Mouse (Mus musculus): Measurements from ENCODE around the gene Kbtbd2. TPM values are rescaled to one million over a fixed set of nuclear protein-coding genes. Genes with fewer than 3 reads are reported as not detected.

Kbtbd2 gene
- polyA plus RNA-seq, 1 experiment from 2014 or later, result 24.8 TPM

- Histone ChIP-seq H3K4me1 (ENCODE audit: insufficient read depth, low read length) (0 out of 2 replicates have a peak, but pooled peaks cover 2% of the 10 kb centered on the region), H3K27ac (ENCODE audit: low read length) (no peak overlapping the region), H3K9me3 (ENCODE audit: low read length) (no peaks in the 10 kb centered on the region), H3K36me3 (ENCODE audit: insufficient read depth, low read length) (peaks cover 38% of the 10 kb centered on the region), H3K4me3 (ENCODE audit: low read length) (no peak overlapping the region), H3K27me3 (ENCODE audit: insufficient read depth, low read length) (no peaks in the 10 kb centered on the region), H3K4me2 (replicated peaks; ENCODE audit: low read depth, low read length) (no peak overlapping the region), H3K9ac (replicated peaks; ENCODE audit: low read length) (no peak overlapping the region)
- no peak for ATAC-seq (ENCODE audit: low FRiP score, low TSS enrichment)
- 82% methylated on average over 1 of the region's 1 CpGs for WGBS
Observed at GRCm38 (mm10) chr6:56759324-56759723, 38.3 kb downstream of the Kbtbd2 start.

DNA sequence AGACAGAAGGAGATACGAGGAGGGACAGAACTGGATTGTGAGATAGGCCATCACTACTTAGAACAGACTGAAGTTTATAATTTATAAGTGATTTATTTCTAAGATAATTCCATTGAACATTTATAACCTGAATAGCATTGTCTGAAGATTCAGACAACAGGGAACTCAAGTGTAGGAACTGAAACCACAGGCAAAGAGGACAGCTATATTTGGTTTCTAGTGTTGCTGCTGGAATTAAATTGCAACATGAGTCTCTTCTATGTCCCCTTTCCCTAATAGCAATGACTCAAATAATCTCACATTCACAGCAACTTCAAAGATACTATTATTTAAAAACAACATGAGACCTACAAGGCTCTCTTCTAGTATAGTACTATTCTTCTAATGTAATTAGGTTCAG is 41.5 kb downstream of the Kbtbd2 start:
- 85% methylated on average over 1 of the region's 1 CpGs for WGBS
- H3K9ac ChIP-seq (replicated peaks; ENCODE audit: low read length), result no peak overlapping the region
- no peak overlapping the region for H3K27ac ChIP-seq (ENCODE audit: low read length)
- no peak overlapping the region for H3K4me3 ChIP-seq (ENCODE audit: low read length)
- no peaks in the 10 kb centered on the region for H3K9me3 ChIP-seq (ENCODE audit: low read length)
- 0 out of 2 replicates have a peak, but pooled peaks cover 2% of the 10 kb centered on the region for H3K4me1 ChIP-seq (ENCODE audit: insufficient read depth, low read length)
- ATAC-seq (ENCODE audit: low FRiP score, low TSS enrichment), result no peak
- no peaks in the 10 kb centered on the region for H3K27me3 ChIP-seq (ENCODE audit: insufficient read depth, low read length)
- no peak overlapping the region for H3K4me2 ChIP-seq (replicated peaks; ENCODE audit: low read depth, low read length)
- peaks cover 26% of the 10 kb centered on the region for H3K36me3 ChIP-seq (ENCODE audit: insufficient read depth, low read length)

- no peak for ATAC-seq (ENCODE audit: low FRiP score, low TSS enrichment)
- no peaks in the 10 kb centered on the region for H3K9me3 ChIP-seq (ENCODE audit: low read length)
- H3K27me3 ChIP-seq (ENCODE audit: insufficient read depth, low read length), result no peaks in the 10 kb centered on the region
- WGBS, result 93% methylated on average over 3 of the region's 3 CpGs
- H3K9ac ChIP-seq (replicated peaks; ENCODE audit: low read length), result no peak overlapping the region
- H3K36me3 ChIP-seq (ENCODE audit: insufficient read depth, low read length), result peaks cover 26% of the 10 kb centered on the region
- no peak overlapping the region for H3K4me2 ChIP-seq (replicated peaks; ENCODE audit: low read depth, low read length)
- no peak overlapping the region for H3K27ac ChIP-seq (ENCODE audit: low read length)
- H3K4me3 ChIP-seq (ENCODE audit: low read length), result no peak overlapping the region
- no peaks in the 10 kb centered on the region for H3K4me1 ChIP-seq (ENCODE audit: insufficient read depth, low read length)
Observed at GRCm38 (mm10) chr6:56753719-56754118, 43.9 kb downstream of the Kbtbd2 start.

DNA sequence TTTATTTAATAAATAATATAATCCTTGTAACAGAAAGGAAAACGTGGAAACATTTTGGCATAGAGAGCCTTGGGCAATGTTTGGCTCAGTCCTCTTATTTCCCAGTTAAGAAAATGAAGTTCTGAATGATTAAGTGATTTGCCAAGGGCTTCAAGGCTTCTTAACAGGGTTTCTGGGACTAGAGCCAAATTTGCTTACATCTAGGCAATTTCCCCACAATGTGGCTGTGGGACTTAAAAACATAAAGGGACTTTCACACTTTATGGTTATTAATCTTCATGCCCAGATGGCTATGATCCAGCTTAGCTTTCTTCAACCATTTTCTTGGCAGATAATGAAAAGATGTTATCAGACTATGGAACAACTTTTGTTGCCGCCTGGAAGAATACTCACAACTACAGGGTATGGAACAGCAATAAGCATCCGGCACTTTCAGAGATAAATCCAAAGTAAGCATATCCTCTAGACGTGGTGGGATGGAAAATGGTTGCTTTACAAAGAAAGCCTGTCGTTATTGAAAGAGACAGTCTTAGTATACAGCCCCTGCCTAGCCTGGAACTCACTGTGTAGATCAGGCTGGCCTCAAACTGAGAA is 51.6 kb downstream of the Kbtbd2 start:
- H3K4me3 ChIP-seq (ENCODE audit: low read length), result no peak overlapping the region
- H3K36me3 ChIP-seq (ENCODE audit: insufficient read depth, low read length), result peaks cover 21% of the 10 kb centered on the region
- ATAC-seq (ENCODE audit: low FRiP score, low TSS enrichment), result peak; percentile 59; the same call in 1 of the 2 replicates
- no peaks in the 10 kb centered on the region for H3K27me3 ChIP-seq (ENCODE audit: insufficient read depth, low read length)
- no peak overlapping the region for H3K27ac ChIP-seq (ENCODE audit: low read length)
- H3K4me1 ChIP-seq (ENCODE audit: insufficient read depth, low read length), result no peaks in the 10 kb centered on the region
- no peak overlapping the region for H3K9ac ChIP-seq (replicated peaks; ENCODE audit: low read length)
- 67% methylated on average over 5 of the region's 5 CpGs for WGBS
- H3K9me3 ChIP-seq (ENCODE audit: low read length), result no peaks in the 10 kb centered on the region
- no peak overlapping the region for H3K4me2 ChIP-seq (replicated peaks; ENCODE audit: low read depth, low read length)

DNA sequence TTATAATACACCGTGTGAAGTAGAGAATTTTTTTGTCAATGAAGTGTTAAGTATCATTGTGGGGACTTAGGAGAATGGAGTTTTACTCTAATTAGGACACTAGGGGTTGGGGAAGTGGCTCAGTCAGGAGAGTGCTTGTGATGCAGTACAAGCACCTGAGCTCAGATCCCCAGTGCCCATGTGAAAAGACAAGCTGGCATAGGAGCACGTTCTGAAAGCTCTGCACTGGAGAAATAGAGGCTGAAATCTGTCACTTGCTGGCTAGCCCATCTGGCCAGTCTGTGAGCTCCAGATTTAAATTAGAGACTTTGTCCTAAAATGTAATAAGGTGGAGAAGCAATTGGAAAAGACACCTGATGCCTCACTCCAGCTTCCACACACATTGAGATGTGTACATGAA is 65.1 kb downstream of the Kbtbd2 start:
- Histone ChIP-seq H3K27ac (ENCODE audit: low read length) (no peak overlapping the region), H3K4me3 (ENCODE audit: low read length) (no peak overlapping the region), H3K9ac (replicated peaks; ENCODE audit: low read length) (no peak overlapping the region), H3K9me3 (ENCODE audit: low read length) (no peaks in the 10 kb centered on the region), H3K27me3 (ENCODE audit: insufficient read depth, low read length) (no peaks in the 10 kb centered on the region), H3K36me3 (ENCODE audit: insufficient read depth, low read length) (peaks cover 39% of the 10 kb centered on the region), H3K4me2 (replicated peaks; ENCODE audit: low read depth, low read length) (no peak overlapping the region), H3K4me1 (ENCODE audit: insufficient read depth, low read length) (no peaks in the 10 kb centered on the region)
- ATAC-seq (ENCODE audit: low FRiP score, low TSS enrichment), result no peak
- 80% methylated on average over 2 of the region's 2 CpGs for WGBS

Other genes starting within 250 kb of the Kbtbd2 start
- gene Pde1c, start 228.7 kb downstream of the Kbtbd2 start, polyA plus RNA-seq (2015; fragmentation: Nextera tagmentation; extraction: Ambion mirVana), result 0.97 and 1.6 TPM in 2 replicates
- gene Lsm5, start 93.1 kb downstream of the Kbtbd2 start, polyA plus RNA-seq (2015; fragmentation: Nextera tagmentation; extraction: Ambion mirVana), result 97.0 and 98.5 TPM in 2 replicates
- 11.6 and 12.1 TPM in 2 replicates for gene Avl9, start 82.9 kb downstream of the Kbtbd2 start, polyA plus RNA-seq (2015; fragmentation: Nextera tagmentation; extraction: Ambion mirVana)
- 132 and 145 TPM in 2 replicates for gene Fkbp9, start 34.2 kb upstream of the Kbtbd2 start, polyA plus RNA-seq (2015; fragmentation: Nextera tagmentation; extraction: Ambion mirVana)
- 65.2 and 67.9 TPM in 2 replicates for gene Nt5c3, start 126.1 kb upstream of the Kbtbd2 start, polyA plus RNA-seq (2015; fragmentation: Nextera tagmentation; extraction: Ambion mirVana)
- 0.36 and 0.39 TPM in 2 replicates for gene Vmn1r4, start 126.2 kb upstream of the Kbtbd2 start, polyA plus RNA-seq (2015; fragmentation: Nextera tagmentation; extraction: Ambion mirVana)
- not detected in 2 replicates for gene Vmn1r5, start 172.5 kb upstream of the Kbtbd2 start, polyA plus RNA-seq (2015; fragmentation: Nextera tagmentation; extraction: Ambion mirVana)
- gene Vmn1r6, start 199.4 kb upstream of the Kbtbd2 start, polyA plus RNA-seq (2015; fragmentation: Nextera tagmentation; extraction: Ambion mirVana), result not detected in 2 replicates
- not detected in 2 replicates for gene Vmn1r7, start 227.5 kb upstream of the Kbtbd2 start, polyA plus RNA-seq (2015; fragmentation: Nextera tagmentation; extraction: Ambion mirVana)
- gene Vmn1r8, start 234.5 kb upstream of the Kbtbd2 start, polyA plus RNA-seq (2015; fragmentation: Nextera tagmentation; extraction: Ambion mirVana), result not detected in 2 replicates